Mouse (Mus musculus) embryonic facial prominence, embryonic 11.5 days (tissue): ENCODE data around the gene Sipa1l2. TPM values are rescaled to one million over a fixed set of nuclear protein-coding genes. Genes with fewer than 3 reads are reported as not detected.

Experiments used
- ATAC-seq: fragments of 200-750 bp; cut with Nextera tagmentation; replicated peaks from 2 replicates; pipeline ENCODE4 v1.8.0; 2017; ENCODE audit warnings: low read depth; ENCODE audit not compliant: insufficient number of reproducible peaks, low FRiP score, low TSS enrichment
- DNase-seq: peaks from one replicate; pipeline ENCODE4 v3.0.0-alpha.2; 2015; ENCODE audit warnings: low spot score
- H3K27ac ChIP-seq: fragments of 300-500 bp; sonication (generic); replicated peaks from 2 replicates; pipeline ENCODE4 v1.5.1; 2014; ENCODE audit warnings: mild to moderate bottlenecking, low read depth, low read length, control low read depth
- H3K27me3 ChIP-seq: fragments of 300-500 bp; sonication (generic); 2 replicates; pipeline ENCODE4 v1.6.1; 2014; ENCODE audit warnings: mild to moderate bottlenecking, low read length, moderate library complexity, mixed read lengths; ENCODE audit not compliant: control insufficient read depth, insufficient read depth
- H3K36me3 ChIP-seq: fragments of 300-500 bp; sonication (generic); replicated peaks from 2 replicates; pipeline ENCODE4 v1.6.1; 2014; ENCODE audit warnings: low read depth, mild to moderate bottlenecking, low read length, moderate library complexity, mixed read lengths; ENCODE audit not compliant: control insufficient read depth, insufficient read depth
- H3K4me1 ChIP-seq: fragments of 300-500 bp; sonication (generic); 2 replicates; pipeline ENCODE4 v1.6.1; 2014; ENCODE audit warnings: low read length, mixed read lengths; ENCODE audit not compliant: control insufficient read depth, insufficient read depth
- H3K4me2 ChIP-seq: fragments of 300-500 bp; sonication (generic); 2 replicates; pipeline ENCODE4 v1.6.1; 2014; ENCODE audit warnings: low read depth, mild to moderate bottlenecking, control low read depth, low read length, moderate library complexity
- H3K4me3 ChIP-seq: fragments of 300-500 bp; sonication (generic); 2 replicates; pipeline ENCODE4 v1.5.1; 2014; ENCODE audit warnings: low read depth, low read length, control low read depth
- H3K9ac ChIP-seq: fragments of 300-500 bp; sonication (generic); replicated peaks from 2 replicates; pipeline ENCODE4 v1.6.1; 2014; ENCODE audit warnings: mild to moderate bottlenecking, control low read depth, low read length
- H3K9me3 ChIP-seq: fragments of 300-500 bp; sonication (generic); replicated peaks from 2 replicates; pipeline ENCODE4 v1.6.1; 2016; ENCODE audit warnings: mild to moderate bottlenecking, low read length, inconsistent platforms, mixed read lengths; ENCODE audit not compliant: control insufficient read depth
- whole genome bisulfite sequencing: fragments of 180-500 bp; shearing (Covaris S2); extraction: QIAGEN DNeasy Blood & Tissue Kit; methylation state at CpG from one replicate; pipeline ENCODE4 v1.1.7; 2014; 5-methylcytosine and 5-hydroxymethylcytosine counted together
- polyA plus RNA-seq: library from polyadenylated mRNA; unstranded; fragments of >200 nt; fragmentation: Nextera tagmentation; extraction: Ambion mirVana; gene quantifications from 2 replicates; pipeline ENCODE4 v1.2.1, GENCODE M21; 2014

Gene Sipa1l2
- polyA plus RNA-seq, 1 experiment from 2014 or later, result 9.4 TPM

DNA sequence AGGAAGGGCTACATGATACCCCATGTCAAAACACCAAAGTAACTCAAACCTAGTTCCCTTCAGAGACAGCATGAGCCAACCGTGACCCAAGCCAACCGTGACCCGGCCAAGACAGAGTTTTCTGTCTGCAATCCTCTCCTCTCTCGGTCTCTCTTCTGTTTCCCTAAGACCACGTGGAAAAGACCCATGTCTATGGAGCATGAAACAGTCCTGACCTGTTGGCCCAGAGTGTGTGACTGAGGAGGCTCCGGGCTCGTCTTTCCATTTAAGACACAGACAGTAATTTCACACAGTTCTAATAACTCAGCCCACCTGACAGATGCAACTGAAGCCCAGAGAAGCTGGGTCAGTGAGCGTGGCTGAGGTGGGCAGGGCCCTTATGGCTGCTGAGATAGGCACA is 65.8 kb downstream of the Sipa1l2 start:
- DNase-seq, result no peak
- Histone ChIP-seq H3K4me1 (no peaks in the 10 kb centered on the region; the same call in 1 of the 2 replicates), H3K4me2 (no peak overlapping the region), H3K27ac (no peak overlapping the region), H3K9ac (no peak overlapping the region), H3K4me3 (no peak overlapping the region), H3K36me3 (no peaks in the 10 kb centered on the region), H3K27me3 (no peaks in the 10 kb centered on the region), H3K9me3 (no peaks in the 10 kb centered on the region)
- WGBS, result 71% methylated on average over 8 of the region's 8 CpGs
- ATAC-seq, result no peak

DNA sequence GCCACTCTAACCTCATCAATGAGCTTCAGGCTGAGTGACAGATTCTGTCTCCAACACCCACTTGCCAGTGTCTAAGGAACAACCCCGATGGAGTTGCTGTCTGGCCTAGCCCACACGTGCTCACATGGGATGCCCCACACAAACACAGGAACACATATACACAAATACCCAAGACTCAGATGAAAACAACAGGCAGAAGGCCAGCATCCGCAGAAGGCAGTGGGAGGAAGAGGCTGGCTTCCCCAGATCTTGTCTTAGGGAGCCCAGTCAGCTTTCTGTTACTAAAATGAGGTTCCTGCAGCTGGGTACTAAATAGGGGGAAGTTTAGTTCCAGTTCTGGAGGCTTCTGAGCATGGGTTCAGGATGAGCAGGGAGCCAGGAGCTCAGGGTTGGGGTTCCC is 66.8 kb downstream of the Sipa1l2 start:
- ATAC-seq (no peak), DNase-seq (no peak)
- Histone ChIP-seq H3K4me3 (no peak overlapping the region), H3K4me1 (peaks cover 3% of the 10 kb centered on the region; the same call in 1 of the 2 replicates), H3K27ac (no peak overlapping the region), H3K27me3 (no peaks in the 10 kb centered on the region), H3K9me3 (no peaks in the 10 kb centered on the region), H3K36me3 (no peaks in the 10 kb centered on the region), H3K4me2 (no peak overlapping the region), H3K9ac (no peak overlapping the region)
- WGBS, result 89% methylated on average over 3 of the region's 3 CpGs

- H3K9me3 ChIP-seq, result no peaks in the 10 kb centered on the region
- H3K4me2 ChIP-seq, result no peak overlapping the region
- DNase-seq (peak; percentile 38), ATAC-seq (no peak)
- H3K27ac ChIP-seq, result no peak overlapping the region
- H3K9ac ChIP-seq, result no peak overlapping the region
- no peaks in the 10 kb centered on the region for H3K36me3 ChIP-seq
- 60% methylated on average over 5 of the region's 5 CpGs for WGBS
- peaks cover 3% of the 10 kb centered on the region; the same call in 1 of the 2 replicates for H3K4me1 ChIP-seq
- H3K4me3 ChIP-seq, result no peak overlapping the region
- no peaks in the 10 kb centered on the region for H3K27me3 ChIP-seq
Observed at GRCm38 (mm10) chr8:125500005-125500404, 69.6 kb downstream of the Sipa1l2 start.

GRCm38 (mm10) chr8:125498508-125498907 is 71.1 kb downstream of the Sipa1l2 start:
- 74% methylated on average over 10 of the region's 10 CpGs for WGBS
- H3K4me1 ChIP-seq, result peaks cover 3% of the 10 kb centered on the region; the same call in 1 of the 2 replicates
- no peak overlapping the region for H3K27ac ChIP-seq

DNA sequence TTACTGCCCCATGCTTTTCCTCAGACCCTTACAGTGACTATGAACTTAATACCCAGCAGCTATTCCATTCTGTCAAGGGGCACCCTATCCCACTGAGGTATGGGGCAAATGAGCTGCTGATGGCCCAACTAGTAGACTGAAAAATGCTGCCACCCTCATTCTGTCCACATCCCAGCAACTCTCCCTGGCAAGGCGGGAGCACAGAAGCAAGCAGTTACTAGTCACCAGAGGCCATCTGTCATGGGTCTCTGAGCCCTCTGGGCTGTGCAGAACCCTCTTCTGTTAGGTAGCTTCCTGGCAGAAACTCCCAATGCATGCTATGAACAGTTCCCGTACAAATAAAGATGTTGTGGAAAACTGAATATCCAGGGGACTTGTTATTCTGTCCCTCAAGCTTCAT is 74.1 kb downstream of the Sipa1l2 start:
- ATAC-seq (no peak), DNase-seq (no peak)
- Histone ChIP-seq H3K9ac (no peak overlapping the region), H3K9me3 (no peaks in the 10 kb centered on the region), H3K4me2 (no peak overlapping the region), H3K27ac (no peak overlapping the region), H3K27me3 (no peaks in the 10 kb centered on the region), H3K4me1 (peaks cover 3% of the 10 kb centered on the region; the same call in 1 of the 2 replicates), H3K36me3 (no peaks in the 10 kb centered on the region), H3K4me3 (no peak overlapping the region)
- 88% methylated on average over 2 of the region's 2 CpGs for WGBS

More at GRCm38 (mm10) chr8:125498508-125498907, 71.1 kb downstream of the Sipa1l2 start:
- no peak overlapping the region for H3K4me2 ChIP-seq
- ATAC-seq (no peak), DNase-seq (no peak)
- H3K27me3 ChIP-seq, result no peaks in the 10 kb centered on the region
- H3K4me3 ChIP-seq, result no peak overlapping the region
- no peak overlapping the region for H3K9ac ChIP-seq
- H3K36me3 ChIP-seq, result no peaks in the 10 kb centered on the region
- H3K9me3 ChIP-seq, result no peaks in the 10 kb centered on the region

DNA sequence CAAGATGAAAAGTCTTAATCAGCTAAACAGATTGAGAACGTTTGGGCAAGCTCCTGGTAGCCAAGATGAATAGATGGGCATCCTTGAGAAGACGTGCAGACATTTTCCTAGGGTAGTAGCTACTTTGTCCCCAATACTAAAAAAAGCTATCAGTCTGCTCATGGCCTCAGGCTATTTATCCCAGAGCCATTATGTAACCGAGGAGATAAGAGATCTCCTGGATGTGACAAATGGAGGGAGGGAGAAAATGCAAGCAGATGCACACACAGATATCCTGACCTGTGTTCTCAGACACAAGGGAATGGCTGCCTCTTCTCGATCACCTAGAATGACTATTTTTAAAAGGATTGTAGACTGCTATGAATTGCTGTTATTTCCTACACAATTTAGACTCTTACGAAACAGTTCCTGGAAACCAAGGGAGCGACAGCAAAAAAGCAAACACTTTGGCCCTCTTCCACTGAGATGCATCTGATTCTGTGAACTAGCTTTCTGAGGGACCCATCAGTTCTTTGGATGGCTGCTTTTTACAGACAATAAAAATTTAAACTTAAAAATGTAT is 76.3 kb downstream of the Sipa1l2 start:
- no peak overlapping the region for H3K4me3 ChIP-seq
- H3K9ac ChIP-seq, result no peak overlapping the region
- H3K36me3 ChIP-seq, result no peaks in the 10 kb centered on the region
- H3K4me2 ChIP-seq, result no peak overlapping the region
- H3K4me1 ChIP-seq, result 0 out of 2 replicates have a peak, but pooled peaks cover 3% of the 10 kb centered on the region
- ATAC-seq, result no peak
- no peaks in the 10 kb centered on the region for H3K27me3 ChIP-seq
- H3K9me3 ChIP-seq, result no peaks in the 10 kb centered on the region
- no peak for DNase-seq
- H3K27ac ChIP-seq, result no peak overlapping the region
- 56% methylated on average over 6 of the region's 6 CpGs for WGBS

DNA sequence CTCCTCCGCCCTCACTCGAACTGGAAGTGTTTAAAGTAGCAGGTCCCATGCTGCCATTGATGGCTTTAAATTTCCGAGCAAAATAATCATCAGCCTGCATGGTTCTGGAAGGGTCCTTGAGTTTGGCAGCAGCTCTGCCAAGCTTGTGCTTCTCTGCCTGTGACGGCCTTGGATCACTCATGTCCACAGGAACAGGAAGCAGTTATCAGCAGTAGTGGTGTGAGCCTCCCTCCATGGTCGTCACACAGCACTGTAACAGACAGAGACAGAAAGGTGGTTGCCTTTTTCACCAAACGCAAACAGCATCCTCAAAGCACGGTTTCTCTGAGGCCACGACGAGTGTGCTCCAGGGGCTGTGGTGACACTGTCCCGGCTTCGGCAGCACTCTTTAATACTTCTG is 77.2 kb downstream of the Sipa1l2 start:
- H3K9me3 ChIP-seq, result no peaks in the 10 kb centered on the region
- ATAC-seq (no peak), DNase-seq (no peak)
- no peaks in the 10 kb centered on the region for H3K36me3 ChIP-seq
- no peak overlapping the region for H3K4me2 ChIP-seq
- no peak overlapping the region for H3K9ac ChIP-seq
- H3K27ac ChIP-seq, result no peak overlapping the region
- H3K27me3 ChIP-seq, result no peaks in the 10 kb centered on the region
- H3K4me3 ChIP-seq, result no peak overlapping the region
- WGBS, result 73% methylated on average over 11 of the region's 11 CpGs
- H3K4me1 ChIP-seq, result no peaks in the 10 kb centered on the region

GRCm38 (mm10) chr8:125488747-125489146 is 80.9 kb downstream of the Sipa1l2 start:
- Histone ChIP-seq H3K9me3 (no peaks in the 10 kb centered on the region), H3K36me3 (no peaks in the 10 kb centered on the region), H3K9ac (no peak overlapping the region), H3K27ac (no peak overlapping the region), H3K4me2 (no peak overlapping the region), H3K27me3 (no peaks in the 10 kb centered on the region), H3K4me3 (no peak overlapping the region), H3K4me1 (0 out of 2 replicates have a peak, but pooled peaks cover 7% of the 10 kb centered on the region)
- DNase-seq, result peak; percentile 33
- no peak for ATAC-seq
- WGBS, result 45% methylated on average over 1 of the region's 1 CpGs
